Mouse (Mus musculus): ENCODE data around the gene Spata22. TPM values are rescaled to one million over a fixed set of nuclear protein-coding genes. Genes with fewer than 3 reads are reported as not detected.
"Not testable (repeated sequence)": the region's sequence is repeated elsewhere in the genome, so short reads cannot be mapped to it uniquely, and the experiment has no call there.

Gene Spata22
- polyA plus RNA-seq (2012; ENCODE audit: insufficient read depth, insufficient read length, missing spikeins), result not detected in 2 replicates

- peaks cover 7% of the 10 kb centered on the region; the same call in 1 of the 2 replicates for H3K4me1 ChIP-seq (ENCODE audit: control insufficient read depth, insufficient read depth, low read length)
- H3K4me3 ChIP-seq (ENCODE audit: insufficient read depth, low read length), result no peak within 1 kb of the TSS
- no peak within 1 kb of the TSS for H3K27ac ChIP-seq (ENCODE audit: insufficient read depth, low read depth, low read length)
- no peak for TF ChIP-seq CTCF (IDR thresholded peaks at IDR 0.05; ENCODE audit: low read depth, low read length)
- TF ChIP-seq POLR2A (IDR thresholded peaks at IDR 0.05; ENCODE audit: borderline replicate concordance, low read depth, low read length), result no peak
These were observed at the start of gene Spata22, which contains the start of the genes Aspa and Gm49340 for GRCm38 (mm10) chr11:73329442-73329841. Gene Spata22, plus strand, starts transcription at chr11:73329741. Gene Aspa, minus strand, starts transcription at chr11:73329596. Gene Gm49340, plus strand, starts transcription at chr11:73329741.

GRCm38 (mm10) chr11:73280710-73281109 lies 48.8 kb upstream of the Spata22 start:
- Histone ChIP-seq H3K4me3 (ENCODE audit: insufficient read depth, low read length) (no peak overlapping the region), H3K4me1 (ENCODE audit: control insufficient read depth, insufficient read depth, low read length) (no peaks in the 10 kb centered on the region), H3K27ac (ENCODE audit: insufficient read depth, low read depth, low read length) (no peak overlapping the region)
- TF ChIP-seq POLR2A (IDR thresholded peaks at IDR 0.05; ENCODE audit: borderline replicate concordance, low read depth, low read length) (no peak), CTCF (IDR thresholded peaks at IDR 0.05; ENCODE audit: low read depth, low read length) (no peak)

GRCm38 (mm10) chr11:73281528-73282027 lies 48.0 kb upstream of the Spata22 start:
- TF ChIP-seq CTCF (IDR thresholded peaks at IDR 0.05; ENCODE audit: low read depth, low read length) (0 out of 2 replicates have a peak, but pooled peaks have one; percentile 40), POLR2A (IDR thresholded peaks at IDR 0.05; ENCODE audit: borderline replicate concordance, low read depth, low read length) (no peak)
- H3K4me1 ChIP-seq (ENCODE audit: control insufficient read depth, insufficient read depth, low read length), result no peaks in the 10 kb centered on the region
- no peak overlapping the region for H3K27ac ChIP-seq (ENCODE audit: insufficient read depth, low read depth, low read length)
- peak overlapping the region; percentile 8; the same call in 1 of the 2 replicates for H3K4me3 ChIP-seq (ENCODE audit: insufficient read depth, low read length)

GRCm38 (mm10) chr11:73283369-73283768 lies 46.2 kb upstream of the Spata22 start:
- Histone ChIP-seq H3K4me3 (ENCODE audit: insufficient read depth, low read length) (no peak overlapping the region), H3K27ac (ENCODE audit: insufficient read depth, low read depth, low read length) (no peak overlapping the region), H3K4me1 (ENCODE audit: control insufficient read depth, insufficient read depth, low read length) (no peaks in the 10 kb centered on the region)
- TF ChIP-seq CTCF (IDR thresholded peaks at IDR 0.05; ENCODE audit: low read depth, low read length) (no peak), POLR2A (IDR thresholded peaks at IDR 0.05; ENCODE audit: borderline replicate concordance, low read depth, low read length) (no peak)

- no peaks in the 10 kb centered on the region for H3K4me1 ChIP-seq (ENCODE audit: control insufficient read depth, insufficient read depth, low read length)
- TF ChIP-seq POLR2A (IDR thresholded peaks at IDR 0.05; ENCODE audit: borderline replicate concordance, low read depth, low read length), result no peak
- no peak for TF ChIP-seq CTCF (IDR thresholded peaks at IDR 0.05; ENCODE audit: low read depth, low read length)
- no peak overlapping the region for H3K4me3 ChIP-seq (ENCODE audit: insufficient read depth, low read length)
- no peak overlapping the region for H3K27ac ChIP-seq (ENCODE audit: insufficient read depth, low read depth, low read length)
These were observed 45.6 kb upstream of the Spata22 start for GRCm38 (mm10) chr11:73283926-73284325.

GRCm38 (mm10) chr11:73284351-73284750 lies 45.2 kb upstream of the Spata22 start:
- Histone ChIP-seq H3K27ac (ENCODE audit: insufficient read depth, low read depth, low read length) (no peak overlapping the region), H3K4me1 (ENCODE audit: control insufficient read depth, insufficient read depth, low read length) (no peaks in the 10 kb centered on the region), H3K4me3 (ENCODE audit: insufficient read depth, low read length) (no peak overlapping the region)
- TF ChIP-seq POLR2A (IDR thresholded peaks at IDR 0.05; ENCODE audit: borderline replicate concordance, low read depth, low read length), result no peak
- no peak for TF ChIP-seq CTCF (IDR thresholded peaks at IDR 0.05; ENCODE audit: low read depth, low read length)

- Histone ChIP-seq H3K27ac (ENCODE audit: insufficient read depth, low read depth, low read length) (no peak overlapping the region), H3K4me1 (ENCODE audit: control insufficient read depth, insufficient read depth, low read length) (no peaks in the 10 kb centered on the region), H3K4me3 (ENCODE audit: insufficient read depth, low read length) (no peak overlapping the region)
- TF ChIP-seq CTCF (IDR thresholded peaks at IDR 0.05; ENCODE audit: low read depth, low read length), result no peak
- no peak for TF ChIP-seq POLR2A (IDR thresholded peaks at IDR 0.05; ENCODE audit: borderline replicate concordance, low read depth, low read length)
These were observed 39.9 kb upstream of the Spata22 start for GRCm38 (mm10) chr11:73289621-73290020.

GRCm38 (mm10) chr11:73303123-73303522 lies 26.4 kb upstream of the Spata22 start:
- Histone ChIP-seq H3K4me3 (ENCODE audit: insufficient read depth, low read length) (no peak overlapping the region), H3K4me1 (ENCODE audit: control insufficient read depth, insufficient read depth, low read length) (no peaks in the 10 kb centered on the region), H3K27ac (ENCODE audit: insufficient read depth, low read depth, low read length) (no peak overlapping the region)
- TF ChIP-seq POLR2A (IDR thresholded peaks at IDR 0.05; ENCODE audit: borderline replicate concordance, low read depth, low read length) (no peak), CTCF (IDR thresholded peaks at IDR 0.05; ENCODE audit: low read depth, low read length) (no peak)

- H3K4me1 ChIP-seq (ENCODE audit: control insufficient read depth, insufficient read depth, low read length), result no peaks in the 10 kb centered on the region
- no peak overlapping the region for H3K4me3 ChIP-seq (ENCODE audit: insufficient read depth, low read length)
- H3K27ac ChIP-seq (ENCODE audit: insufficient read depth, low read depth, low read length), result no peak overlapping the region
- no peak for TF ChIP-seq POLR2A (IDR thresholded peaks at IDR 0.05; ENCODE audit: borderline replicate concordance, low read depth, low read length)
- no peak for TF ChIP-seq CTCF (IDR thresholded peaks at IDR 0.05; ENCODE audit: low read depth, low read length)
These were observed 13.6 kb upstream of the Spata22 start for GRCm38 (mm10) chr11:73315961-73316360.

GRCm38 (mm10) chr11:73318581-73318980 lies 11.0 kb upstream of the Spata22 start:
- not testable (repeated sequence) for H3K4me3 ChIP-seq (ENCODE audit: insufficient read depth, low read length)

GRCm38 (mm10) chr11:73321064-73321463 lies 8.5 kb upstream of the Spata22 start:
- not testable (repeated sequence) for H3K4me1 ChIP-seq (ENCODE audit: control insufficient read depth, insufficient read depth, low read length); H3K27ac ChIP-seq (ENCODE audit: insufficient read depth, low read depth, low read length); H3K4me3 ChIP-seq (ENCODE audit: insufficient read depth, low read length)

More at GRCm38 (mm10) chr11:73318581-73318980, 11.0 kb upstream of the Spata22 start:
- H3K27ac ChIP-seq (ENCODE audit: insufficient read depth, low read depth, low read length); H3K4me1 ChIP-seq (ENCODE audit: control insufficient read depth, insufficient read depth, low read length): not testable (repeated sequence)

Data from bone marrow macrophage, adult 2 months (primary cell).